Comparison of ENCODE assay signal across 8 mouse cellular contexts in the genomic region with DNA sequence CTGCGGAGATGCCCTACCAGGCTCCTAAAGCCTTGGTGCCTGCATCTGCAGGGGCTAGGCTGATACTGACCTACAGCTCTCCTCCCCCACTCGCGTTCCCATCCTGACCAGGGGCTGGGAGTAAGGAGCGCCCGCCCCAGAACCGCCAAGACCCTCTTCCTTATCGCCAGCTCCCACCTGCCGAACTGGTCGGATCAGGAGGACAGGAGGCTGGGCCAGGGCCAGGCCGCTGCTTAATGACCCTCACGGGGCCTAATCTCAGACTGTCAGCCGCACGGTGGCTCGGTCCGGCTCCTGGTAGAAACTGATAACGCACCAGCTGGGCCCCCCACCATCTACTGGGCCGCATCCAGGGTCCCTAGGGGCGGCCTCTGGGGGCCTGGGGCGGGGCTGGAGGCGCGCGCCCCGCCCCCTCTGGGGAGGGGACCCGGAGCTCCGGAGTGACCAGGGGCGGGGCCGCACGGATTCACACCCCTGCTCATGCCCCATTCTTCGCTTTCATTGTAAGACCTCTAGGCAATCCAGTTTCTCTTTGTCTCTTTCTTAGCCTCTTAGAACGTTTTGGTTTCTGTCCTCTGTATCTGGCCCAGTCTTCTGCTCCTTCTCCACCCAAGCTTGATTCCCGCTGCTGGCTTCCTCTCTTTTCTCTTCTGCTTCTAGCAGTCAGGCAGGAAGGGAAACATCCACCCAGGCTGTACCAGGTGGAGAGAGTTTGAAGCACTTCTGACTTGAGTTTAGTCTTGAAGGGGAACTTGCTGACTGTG. TPM values are rescaled to one million over a fixed set of nuclear protein-coding genes. Genes with fewer than 3 reads are reported as not detected.
DNase-seq lines count a peak whose midpoint lies in the region; ATAC-seq lines count a peak whose summit lies in the region.

No protein-coding gene starts in this region.

- no peak overlapping the region for H3K9ac ChIP-seq in embryonic facial prominence, embryonic 15.5 days
- H3K9ac ChIP-seq in hindbrain, embryonic 13.5 days = peak overlapping the region; percentile 79
- peak overlapping the region; percentile 26; the same call in 1 of the 2 replicates for H3K9ac ChIP-seq in limb, embryonic 15.5 days
- peak overlapping the region; percentile 72 for H3K9ac ChIP-seq in midbrain, embryonic 13.5 days (replicated peaks)

- H3K27me3 ChIP-seq in embryonic facial prominence, embryonic 15.5 days = peaks cover 50% of the 10 kb centered on the region
- peaks cover 63% of the 10 kb centered on the region for H3K27me3 ChIP-seq in hindbrain, embryonic 13.5 days
- H3K27me3 ChIP-seq in limb, embryonic 15.5 days = peaks cover 61% of the 10 kb centered on the region
- H3K27me3 ChIP-seq in midbrain, embryonic 13.5 days = peaks cover 32% of the 10 kb centered on the region

- peak overlapping the region; percentile 77 for H3K4me2 ChIP-seq in embryonic facial prominence, embryonic 15.5 days (replicated peaks)
- peak overlapping the region; percentile 84 for H3K4me2 ChIP-seq in hindbrain, embryonic 13.5 days
- H3K4me2 ChIP-seq in limb, embryonic 15.5 days = peak overlapping the region; percentile 72
- H3K4me2 ChIP-seq in midbrain, embryonic 13.5 days (replicated peaks) = peak overlapping the region; percentile 78

- H3K27ac ChIP-seq in embryonic facial prominence, embryonic 15.5 days (replicated peaks) = no peak overlapping the region
- peak overlapping the region; percentile 52; the same call in 1 of the 2 replicates for H3K27ac ChIP-seq in hindbrain, embryonic 13.5 days
- no peak overlapping the region; the same call in 1 of the 2 replicates for H3K27ac ChIP-seq in limb, embryonic 15.5 days
- peak overlapping the region; percentile 61 for H3K27ac ChIP-seq in midbrain, embryonic 13.5 days

- ATAC-seq in CD4-positive, CD25-positive, alpha-beta regulatory T cell, adult 4 months = peak; percentile 48
- peak; percentile 21; the same call in 1 of the 2 replicates for ATAC-seq in embryonic facial prominence, embryonic 15.5 days (ENCODE audit: insufficient number of reproducible peaks, low FRiP score, low TSS enrichment, low read depth)
- ATAC-seq in hindbrain, embryonic 13.5 days (ENCODE audit: low FRiP score) = peak; percentile 56
- peak; percentile 24; the same call in 1 of the 2 replicates for ATAC-seq in limb, embryonic 15.5 days (ENCODE audit: insufficient number of reproducible peaks, low FRiP score, low TSS enrichment, low read depth)
- ATAC-seq in midbrain, embryonic 13.5 days = peak; percentile 90

- peak overlapping the region; percentile 35 for H3K4me3 ChIP-seq in embryonic facial prominence, embryonic 15.5 days (replicated peaks)
- H3K4me3 ChIP-seq in hindbrain, embryonic 13.5 days = peak overlapping the region; percentile 43
- H3K4me3 ChIP-seq in limb, embryonic 15.5 days = peak overlapping the region; percentile 34
- peak overlapping the region; percentile 41 for H3K4me3 ChIP-seq in midbrain, embryonic 13.5 days (replicated peaks)

- H3K4me1 ChIP-seq in embryonic facial prominence, embryonic 15.5 days = peaks cover 15% of the 10 kb centered on the region
- H3K4me1 ChIP-seq in hindbrain, embryonic 13.5 days (replicated peaks) = peaks cover 18% of the 10 kb centered on the region
- peaks cover 17% of the 10 kb centered on the region for H3K4me1 ChIP-seq in limb, embryonic 15.5 days
- H3K4me1 ChIP-seq in midbrain, embryonic 13.5 days (replicated peaks) = peaks cover 18% of the 10 kb centered on the region

- no peaks in the 10 kb centered on the region for H3K9me3 ChIP-seq in embryonic facial prominence, embryonic 15.5 days (replicated peaks)
- no peaks in the 10 kb centered on the region for H3K9me3 ChIP-seq in hindbrain, embryonic 13.5 days
- H3K9me3 ChIP-seq in limb, embryonic 15.5 days = no peaks in the 10 kb centered on the region
- H3K9me3 ChIP-seq in midbrain, embryonic 13.5 days = no peaks in the 10 kb centered on the region

- peak; percentile 29 for DNase-seq in NIH3T3 (ENCODE audit: low read depth)
- DNase-seq in thymus, postnatal 25 days = no peak
- no peak for DNase-seq in gastrocnemius, adult 8-10 months (ENCODE audit: low spot score in 2 of 2)

- 2% methylated on average over 31 of the region's 31 CpGs for WGBS in embryonic facial prominence, embryonic 15.5 days
- WGBS in hindbrain, embryonic 13.5 days = 0% methylated on average over 19 of the region's 31 CpGs
- WGBS in limb, embryonic 15.5 days = under 1% methylated on average over 28 of the region's 31 CpGs
- under 1% methylated on average over 25 of the region's 31 CpGs for WGBS in midbrain, embryonic 13.5 days

- H3K36me3 ChIP-seq in embryonic facial prominence, embryonic 15.5 days = no peaks in the 10 kb centered on the region
- H3K36me3 ChIP-seq in hindbrain, embryonic 13.5 days = no peaks in the 10 kb centered on the region
- H3K36me3 ChIP-seq in limb, embryonic 15.5 days = no peaks in the 10 kb centered on the region
- no peaks in the 10 kb centered on the region for H3K36me3 ChIP-seq in midbrain, embryonic 13.5 days

RNA-seq across cellular contexts. Expression of gene Pdzk1ip1, which starts 7.3 kb away (rescaled TPM):
- polyA plus RNA-seq in CD4-positive, CD25-positive, alpha-beta regulatory T cell, adult 4 months (2017; shearing (Covaris generic)) = 10 to 100 TPM; 25.7 to 31.9 TPM
- polyA plus RNA-seq in embryonic facial prominence, embryonic 15.5 days (2015; fragmentation: Nextera tagmentation; extraction: Ambion mirVana) = 59.3 and 69.2 TPM in 2 replicates
- 5.5 and 10.3 TPM in 2 replicates for polyA plus RNA-seq in hindbrain, embryonic 13.5 days (2015; fragmentation: Nextera tagmentation; extraction: Ambion mirVana)
- 94.4 and 100 TPM in 2 replicates for polyA plus RNA-seq in limb, embryonic 15.5 days (2015; fragmentation: Nextera tagmentation; extraction: Ambion mirVana)
- 5.9 and 6.3 TPM in 2 replicates for polyA plus RNA-seq in midbrain, embryonic 13.5 days (2015; fragmentation: Nextera tagmentation; extraction: Ambion mirVana)
- not detected for total RNA-seq in gastrocnemius, adult 8-10 months (2022)

RNA-seq across cellular contexts. Expression of gene Cyp4x1, which starts 38.2 kb away (rescaled TPM):
- polyA plus RNA-seq in CD4-positive, CD25-positive, alpha-beta regulatory T cell, adult 4 months (2017; shearing (Covaris generic)) = under 1 TPM in 1 of 2 experiments, not detected in 1; 0.09 TPM
- polyA plus RNA-seq in embryonic facial prominence, embryonic 15.5 days (2015; fragmentation: Nextera tagmentation; extraction: Ambion mirVana) = 0.07 and 0.15 TPM in 2 replicates
- 5.9 and 6.7 TPM in 2 replicates for polyA plus RNA-seq in hindbrain, embryonic 13.5 days (2015; fragmentation: Nextera tagmentation; extraction: Ambion mirVana)
- not detected in 2 replicates for polyA plus RNA-seq in limb, embryonic 15.5 days (2015; fragmentation: Nextera tagmentation; extraction: Ambion mirVana)
- polyA plus RNA-seq in midbrain, embryonic 13.5 days (2015; fragmentation: Nextera tagmentation; extraction: Ambion mirVana) = 3.6 and 4.4 TPM in 2 replicates
- total RNA-seq in gastrocnemius, adult 8-10 months (2022) = not detected

RNA-seq across cellular contexts. Expression of gene Tal1, which starts 39.6 kb away (rescaled TPM):
- not detected for polyA plus RNA-seq in CD4-positive, CD25-positive, alpha-beta regulatory T cell, adult 4 months (2017; shearing (Covaris generic))
- polyA plus RNA-seq in embryonic facial prominence, embryonic 15.5 days (2015; fragmentation: Nextera tagmentation; extraction: Ambion mirVana) = 0.71 and 1.00 TPM in 2 replicates
- 3.8 and 6.7 TPM in 2 replicates for polyA plus RNA-seq in hindbrain, embryonic 13.5 days (2015; fragmentation: Nextera tagmentation; extraction: Ambion mirVana)
- 0.67 and 1.0 TPM in 2 replicates for polyA plus RNA-seq in limb, embryonic 15.5 days (2015; fragmentation: Nextera tagmentation; extraction: Ambion mirVana)
- polyA plus RNA-seq in midbrain, embryonic 13.5 days (2015; fragmentation: Nextera tagmentation; extraction: Ambion mirVana) = 7.6 and 11.9 TPM in 2 replicates
- under 1 TPM; 0.56 to 0.76 (median 0.60) TPM for total RNA-seq in gastrocnemius, adult 8-10 months (2022)

Comparison
In these comparisons a context has a peak if more than half of its experiments do, and no peak if none do; other contexts are left out.
1. ATAC-seq: peak in every context shown above with its lines; median percentile 90 in midbrain, embryonic 13.5 days; 56 in hindbrain, embryonic 13.5 days; 48 in CD4-positive, CD25-positive, alpha-beta regulatory T cell, adult 4 months; 24 in limb, embryonic 15.5 days; 21 in embryonic facial prominence, embryonic 15.5 days.
2. H3K27ac ChIP-seq: peak in hindbrain, embryonic 13.5 days (single experiment) and midbrain, embryonic 13.5 days (single experiment); none in embryonic facial prominence, embryonic 15.5 days (single experiment) and limb, embryonic 15.5 days (single experiment).
3. Peak in every context shown above with its lines, with median percentiles within 50 percentile points of each other: H3K4me2 ChIP-seq and H3K4me3 ChIP-seq.